Mouse (Mus musculus) hematopoietic stem cell, adult 5-6 weeks (primary cell): ENCODE measurements around the gene Mgat5. TPM values are rescaled to one million over a fixed set of nuclear protein-coding genes. Genes with fewer than 3 reads are reported as not detected.

Experiments
- ATAC-seq, 2 experiments: fragments of 125-278 bp in 1 of 2; replicated peaks in 1 of 2; 2 replicates each; pipeline ENCODE4 v1.8.0; 2016 to 2017; ENCODE audit warnings: inconsistent platforms in 2 of 2, mild to moderate bottlenecking in 2 of 2, moderate number of reproducible peaks in 2 of 2, low read depth in 1 of 2, moderate TSS enrichment in 1 of 2; ENCODE audit not compliant: low FRiP score in 2 of 2, poor library complexity in 2 of 2, severe bottlenecking in 2 of 2, insufficient read depth in 1 of 2, low TSS enrichment in 1 of 2
- total RNA-seq: library from RNA; stranded (forward); fragments of 172-1452, 232-1000 nt; gene quantifications from 2 replicates; pipeline ENCODE4 v1.2.3, GENCODE M21; 2017

Mgat5 gene
- total RNA-seq: 38.4 and 39.1 TPM in 2 replicates

- ATAC-seq: peak; percentile 80
These were observed at the start of gene Mgat5 for GRCm38 (mm10) chr1:127204817-127205485. Gene Mgat5, plus strand, starts transcription at chr1:127205015.

GRCm38 (mm10) chr1:127160118-127160760 lies 44.6 kb upstream of the Mgat5 start:
- no peak for ATAC-seq

DNA sequence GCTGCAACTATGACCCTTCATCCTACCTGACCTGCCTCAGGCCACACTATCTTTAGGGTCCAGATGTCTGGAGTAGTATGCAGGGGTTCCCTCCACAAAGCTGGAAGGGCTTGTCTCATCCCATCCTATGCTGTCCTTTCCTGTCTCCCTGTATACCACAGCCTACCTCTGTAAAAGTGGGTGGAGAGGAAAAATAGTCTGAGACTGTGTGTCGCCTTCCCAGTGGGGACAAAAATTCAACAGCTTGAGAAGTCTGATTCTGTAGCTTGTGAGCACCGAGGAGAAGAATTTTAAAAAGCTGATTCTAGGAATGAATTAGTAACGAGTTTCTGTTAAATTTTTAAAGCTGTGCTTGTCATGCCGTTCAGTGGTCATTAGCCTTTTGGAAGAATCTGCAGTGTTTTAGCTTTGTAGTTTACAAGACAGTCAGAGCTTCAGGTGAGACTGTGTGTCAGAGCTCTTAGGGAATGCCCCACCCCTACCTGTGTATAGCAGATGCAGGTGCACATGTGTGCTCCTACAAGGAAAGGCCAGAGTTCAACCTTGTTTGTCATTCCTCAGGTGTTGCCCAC lies 40.1 kb upstream of the Mgat5 start:
- no peak for ATAC-seq

DNA sequence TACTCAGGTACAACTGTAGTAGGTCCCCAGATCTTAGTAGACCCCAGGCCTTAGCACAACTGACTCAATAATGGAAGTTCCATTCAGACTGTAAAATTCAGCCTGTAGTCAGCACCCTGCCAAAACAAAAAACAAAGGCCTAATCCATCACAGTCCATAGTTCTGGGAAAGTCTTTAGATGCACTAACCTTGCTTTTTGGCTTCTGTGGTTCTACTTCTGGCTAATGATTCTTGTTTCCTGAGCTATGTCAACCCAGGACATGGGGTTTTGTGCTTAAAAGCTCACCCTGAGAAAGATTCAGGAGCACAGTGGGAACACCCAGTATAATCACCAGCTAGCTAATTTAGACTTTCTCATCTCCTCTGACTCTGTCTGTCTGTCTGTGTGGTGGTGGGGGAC lies 38.3 kb upstream of the Mgat5 start:
- no peak for ATAC-seq

DNA sequence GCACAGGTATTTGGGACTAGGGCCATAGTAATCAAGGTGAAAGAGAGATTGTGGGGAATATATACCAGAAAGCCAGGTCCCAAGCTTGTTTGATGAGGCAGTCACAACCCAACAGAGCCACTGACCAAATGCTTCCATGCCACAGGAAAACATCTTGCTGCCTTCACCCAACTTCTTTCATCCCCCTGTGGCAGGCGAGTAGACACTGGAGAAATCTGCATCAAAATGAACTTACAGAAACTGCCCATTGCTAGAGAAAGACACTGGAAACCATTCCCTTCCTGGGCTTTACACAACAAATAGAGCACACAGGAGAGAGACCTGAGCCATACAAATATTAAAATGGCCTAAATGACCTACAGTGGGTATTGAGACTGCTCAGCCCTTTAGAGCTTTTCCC lies 37.2 kb upstream of the Mgat5 start:
- ATAC-seq: no peak

- no peak for ATAC-seq
These were observed 36.6 kb upstream of the Mgat5 start for GRCm38 (mm10) chr1:127168205-127168604.

- no peak for ATAC-seq
These were observed 35.3 kb upstream of the Mgat5 start for GRCm38 (mm10) chr1:127169516-127169915.

DNA sequence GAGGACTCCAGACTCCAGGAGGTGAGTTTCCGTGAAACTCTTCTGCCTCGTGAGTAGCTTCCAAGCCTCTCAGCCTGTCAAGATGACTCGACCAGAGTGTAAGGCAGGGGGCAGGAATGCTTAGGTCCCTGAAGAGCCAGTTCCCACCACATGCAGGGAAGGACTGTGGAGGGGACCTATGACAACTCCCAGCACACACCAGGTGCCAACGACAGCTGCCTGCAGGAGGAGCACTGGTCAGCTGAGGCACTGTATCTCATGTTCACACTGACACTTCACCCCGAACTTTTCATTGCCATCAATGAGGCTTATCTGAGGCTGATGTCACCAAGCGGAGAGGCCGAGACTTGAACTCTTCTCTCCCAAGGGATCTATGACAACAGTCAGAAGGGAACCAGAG lies 33.5 kb upstream of the Mgat5 start:
- ATAC-seq: no peak

DNA sequence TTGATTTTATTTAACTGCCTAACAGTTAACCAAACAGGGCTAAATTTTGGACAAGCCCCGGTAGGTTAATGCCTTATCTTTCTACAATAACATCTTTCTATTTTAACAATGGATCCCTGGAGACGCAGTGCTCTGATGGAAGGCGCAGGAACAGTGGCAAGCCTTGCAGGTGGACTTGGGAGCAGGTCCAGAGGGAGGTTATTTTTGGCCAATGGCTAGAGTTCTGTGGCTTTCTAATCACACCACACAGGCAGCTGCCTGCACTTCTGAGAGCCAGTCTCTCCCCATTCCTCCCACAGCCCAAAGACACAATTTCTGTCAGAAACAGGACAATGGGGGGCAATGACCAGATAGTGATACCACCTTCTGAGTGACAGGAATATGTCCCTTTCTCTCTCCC lies 31.4 kb upstream of the Mgat5 start:
- ATAC-seq: no peak

DNA sequence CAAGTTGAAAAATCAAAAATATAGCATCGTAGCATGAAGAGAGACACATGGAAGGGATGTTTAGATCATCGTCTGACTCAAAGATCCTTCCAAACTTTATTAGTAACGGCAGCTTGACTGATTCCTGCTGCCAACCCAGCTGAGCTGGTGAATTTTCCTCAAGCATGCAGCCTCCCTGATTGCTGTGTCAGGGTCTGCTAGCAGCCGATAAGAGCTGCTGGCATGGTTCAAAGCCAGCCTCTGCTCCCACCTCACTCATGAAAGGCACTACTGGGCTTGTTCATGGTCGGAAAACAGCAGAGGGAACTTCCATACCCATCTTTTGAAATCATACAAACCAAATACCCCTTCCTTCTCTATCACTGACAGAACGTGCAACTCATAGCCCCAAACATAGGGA lies 12.4 kb upstream of the Mgat5 start:
- no peak for ATAC-seq

DNA sequence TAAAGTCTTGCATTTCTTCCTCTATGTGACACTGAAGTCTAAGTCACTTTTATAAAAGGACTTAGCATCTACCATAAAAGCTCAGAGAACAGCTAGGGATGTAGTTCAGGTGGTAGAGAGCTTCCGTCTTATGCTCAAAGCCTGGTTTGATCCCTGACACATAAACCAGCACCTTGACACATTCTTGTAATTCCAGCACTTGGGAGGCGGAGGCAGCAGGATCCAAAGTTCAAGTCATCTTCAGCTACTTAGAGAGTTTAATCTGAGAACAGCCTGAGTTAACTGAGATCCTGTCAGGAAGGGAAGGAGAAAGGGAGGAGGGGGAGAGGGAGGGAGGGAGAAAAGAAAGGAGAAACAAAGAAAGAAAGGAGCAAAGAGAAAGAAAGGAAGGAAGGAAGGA lies 5.6 kb upstream of the Mgat5 start:
- no peak for ATAC-seq

GRCm38 (mm10) chr1:127202360-127202759 lies 2.5 kb upstream of the Mgat5 start:
- ATAC-seq: no peak

DNA sequence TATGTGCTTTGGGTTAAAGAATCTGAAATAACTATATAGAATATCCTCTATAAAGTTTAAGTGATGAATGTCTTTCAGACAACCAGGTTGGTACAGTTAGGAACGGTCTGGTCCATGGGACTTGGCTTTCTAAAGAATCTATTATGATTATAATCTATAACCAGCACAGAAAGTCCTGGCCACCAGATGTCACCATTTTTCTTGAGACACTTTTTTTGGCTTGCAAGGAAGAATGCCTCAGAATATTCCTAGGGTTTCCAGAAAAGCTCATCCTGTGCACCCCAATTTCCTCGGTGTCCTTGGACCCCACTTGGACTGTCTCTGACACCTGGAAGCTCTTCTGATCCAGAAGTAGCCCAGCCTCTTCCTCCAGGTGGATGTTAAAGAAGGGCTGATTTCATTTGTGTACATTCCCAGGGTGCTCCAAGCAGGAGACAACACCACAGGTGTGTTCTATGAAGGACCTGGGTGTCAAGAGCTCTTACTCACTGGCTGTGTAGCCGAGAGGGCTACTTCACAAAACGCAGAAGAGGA lies 1.5 kb upstream of the Mgat5 start:
- no peak for ATAC-seq

- no peak for ATAC-seq
These were observed 745 bp downstream of the Mgat5 start for GRCm38 (mm10) chr1:127205501-127206019.

- ATAC-seq: peak; percentile 17 to 27
These were observed 1.3 kb downstream of the Mgat5 start for GRCm38 (mm10) chr1:127206020-127206641.

GRCm38 (mm10) chr1:127206881-127207555 lies 2.2 kb downstream of the Mgat5 start:
- ATAC-seq: peak; percentile 24 to 34; a peak in 1 of 4 replicates

DNA sequence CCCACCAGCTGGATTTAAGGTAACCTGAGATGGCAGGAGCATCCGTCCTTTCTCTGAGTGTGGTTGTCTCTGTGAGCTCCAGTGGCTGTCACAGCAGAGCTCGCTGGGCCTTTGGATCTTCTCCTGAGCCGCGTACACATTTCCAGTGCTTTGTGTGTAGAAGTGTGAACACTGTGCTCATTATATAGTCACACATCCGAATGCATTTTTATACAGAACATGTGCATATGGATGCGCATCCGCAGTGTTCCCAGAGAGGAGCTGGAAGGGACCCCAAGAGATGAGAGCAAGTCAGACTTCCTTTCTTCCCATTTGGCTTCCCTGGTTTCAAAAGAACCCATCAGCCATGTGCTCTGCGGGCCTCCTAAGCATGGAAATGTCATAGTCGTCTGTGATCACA lies 3.4 kb downstream of the Mgat5 start:
- no peak for ATAC-seq
